In genomic region chr7:28442688-28443087, GRCm38 (mm10) we compare ENCODE assay signal across 11 mouse cellular contexts. TPM values are rescaled to one million over a fixed set of nuclear protein-coding genes. Genes with fewer than 3 reads are reported as not detected.
A peak's percentile ranks its signal among the peaks of the same experiment; 100 is the strongest.
DNase-seq lines count a peak whose midpoint lies in the region; ATAC-seq lines count a peak whose summit lies in the region.
"Had no signal": no experiment of that assay in that cellular context is flagged by ENCODE, and none has a peak within 500 bp of the region (broad histone marks: within the 10 kb centered on the region; RNA-seq: fewer than 3 reads in every experiment).

No protein-coding gene starts in this region.

- no peak for ATAC-seq in CD4-positive, CD25-positive, alpha-beta regulatory T cell, adult 4 months
- ATAC-seq in lung, embryonic 15.5 days (ENCODE audit: borderline replicate concordance, extremely low read depth, low FRiP score, low TSS enrichment) = peak; percentile 32; the same call in 1 of the 2 replicates
- ATAC-seq in liver, embryonic 12.5 days = no peak

- H3K9ac ChIP-seq in lung, embryonic 15.5 days = no peak overlapping the region
- H3K9ac ChIP-seq in liver, embryonic 12.5 days = no peak overlapping the region
- H3K9ac ChIP-seq: embryonic facial prominence, embryonic 15.5 days had no signal

- 28% methylated on average over 4 of the region's 4 CpGs for WGBS in lung, embryonic 15.5 days
- 7% methylated on average over 4 of the region's 4 CpGs for WGBS in liver, embryonic 12.5 days (ENCODE audit: insufficient replicate concordance)

- H3K4me2 ChIP-seq in lung, embryonic 15.5 days = no peak overlapping the region
- H3K4me2 ChIP-seq in liver, embryonic 12.5 days = peak overlapping the region; percentile 36
- H3K4me2 ChIP-seq: embryonic facial prominence, embryonic 15.5 days; midbrain, embryonic 11.5 days had no signal

- peak; percentile 39 for DNase-seq in CD4-positive, CD25-positive, alpha-beta regulatory T cell, adult 2 months (ENCODE audit: low read depth, low spot score)
- no peak for DNase-seq in lung, postnatal 10 days
- DNase-seq in skeletal muscle tissue, adult 2 months (ENCODE audit: low read depth, low spot score) = peak; percentile 50
- DNase-seq in thymus, postnatal 14 days = no peak
- DNase-seq in frontal cortex, postnatal 10 days (ENCODE audit: low spot score in 2 of 2) = no peak

- H3K36me3 ChIP-seq in lung, embryonic 15.5 days = no peaks in the 10 kb centered on the region
- no peaks in the 10 kb centered on the region for H3K36me3 ChIP-seq in liver, embryonic 12.5 days
- H3K36me3 ChIP-seq: embryonic facial prominence, embryonic 15.5 days had no signal

- H3K27me3 ChIP-seq in lung, embryonic 15.5 days = no peaks in the 10 kb centered on the region
- 0 out of 2 replicates have a peak, but pooled peaks cover 4% of the 10 kb centered on the region for H3K27me3 ChIP-seq in liver, embryonic 12.5 days (replicated peaks)

- peak overlapping the region; percentile 60; the same call in 1 of the 2 replicates for H3K27ac ChIP-seq in lung, embryonic 15.5 days
- H3K27ac ChIP-seq in liver, embryonic 12.5 days = no peak overlapping the region
- H3K27ac ChIP-seq: embryonic facial prominence, embryonic 15.5 days; left cerebral cortex, adult 2 months had no signal

- H3K9me3 ChIP-seq in lung, embryonic 15.5 days = no peaks in the 10 kb centered on the region
- H3K9me3 ChIP-seq in liver, embryonic 12.5 days (replicated peaks) = no peaks in the 10 kb centered on the region
- H3K9me3 ChIP-seq: embryonic facial prominence, embryonic 15.5 days had no signal

- H3K4me3 ChIP-seq in lung, embryonic 15.5 days = no peak overlapping the region
- no peak overlapping the region for H3K4me3 ChIP-seq in liver, embryonic 12.5 days
- H3K4me3 ChIP-seq: embryonic facial prominence, embryonic 15.5 days; left cerebral cortex, adult 2 months had no signal

- peaks cover 6% of the 10 kb centered on the region for H3K4me1 ChIP-seq in lung, embryonic 15.5 days
- H3K4me1 ChIP-seq in liver, embryonic 12.5 days = peaks cover 36% of the 10 kb centered on the region
- H3K4me1 ChIP-seq: embryonic facial prominence, embryonic 15.5 days had no signal

RNA-seq across cellular contexts. Expression of gene Gmfg, which starts 5.4 kb away (rescaled TPM):
- polyA plus RNA-seq in CD4-positive, CD25-positive, alpha-beta regulatory T cell, adult 4 months (2017; shearing (Covaris generic)) = 100 to 1,000 TPM; 406 to 454 TPM
- 36.5 and 38.9 TPM in 2 replicates for polyA plus RNA-seq in lung, embryonic 15.5 days (2015; fragmentation: Nextera tagmentation; extraction: Ambion mirVana)
- 41.0 and 41.3 TPM in 2 replicates for polyA plus RNA-seq in liver, embryonic 12.5 days (2016; fragmentation: Nextera tagmentation; extraction: Ambion mirVana)

RNA-seq across cellular contexts. Expression of gene Lrfn1, which starts 9.1 kb away (rescaled TPM):
- not detected for polyA plus RNA-seq in CD4-positive, CD25-positive, alpha-beta regulatory T cell, adult 4 months (2017; shearing (Covaris generic))
- 3.1 and 3.8 TPM in 2 replicates for polyA plus RNA-seq in lung, embryonic 15.5 days (2015; fragmentation: Nextera tagmentation; extraction: Ambion mirVana)
- 1.3 and 1.5 TPM in 2 replicates for polyA plus RNA-seq in liver, embryonic 12.5 days (2016; fragmentation: Nextera tagmentation; extraction: Ambion mirVana)

RNA-seq across cellular contexts. Expression of gene Paf1, which starts 49.9 kb away (rescaled TPM):
- 10 to 100 TPM; 55.6 to 71.0 TPM for polyA plus RNA-seq in CD4-positive, CD25-positive, alpha-beta regulatory T cell, adult 4 months (2017; shearing (Covaris generic))
- polyA plus RNA-seq in lung, embryonic 15.5 days (2015; fragmentation: Nextera tagmentation; extraction: Ambion mirVana) = 80.7 and 88.2 TPM in 2 replicates
- polyA plus RNA-seq in liver, embryonic 12.5 days (2016; fragmentation: Nextera tagmentation; extraction: Ambion mirVana) = 36.5 and 42.4 TPM in 2 replicates

RNA-seq across cellular contexts. Expression of gene Med29, which starts 50.2 kb away (rescaled TPM):
- 10 to 100 TPM; 25.8 to 27.5 TPM for polyA plus RNA-seq in CD4-positive, CD25-positive, alpha-beta regulatory T cell, adult 4 months (2017; shearing (Covaris generic))
- 51.2 and 53.8 TPM in 2 replicates for polyA plus RNA-seq in lung, embryonic 15.5 days (2015; fragmentation: Nextera tagmentation; extraction: Ambion mirVana)
- 35.1 and 36.8 TPM in 2 replicates for polyA plus RNA-seq in liver, embryonic 12.5 days (2016; fragmentation: Nextera tagmentation; extraction: Ambion mirVana)

Comparison
In these comparisons a context has a peak if more than half of its experiments do, and no peak if none do; other contexts are left out.
1. DNase-seq: peak in CD4-positive, CD25-positive, alpha-beta regulatory T cell, adult 2 months (single experiment) and skeletal muscle tissue, adult 2 months (single experiment); none in lung, postnatal 10 days (single experiment), thymus, postnatal 14 days (single experiment) and frontal cortex, postnatal 10 days (0 of 2).